Mouse (Mus musculus) kidney, postnatal 10 days (tissue): ENCODE data around the gene Uspl1.

Source experiments
- DNase-seq: peaks from one replicate; pipeline ENCODE4 v3.0.0; 2021; ENCODE audit warnings: mixed read lengths

The Uspl1 gene

DNA sequence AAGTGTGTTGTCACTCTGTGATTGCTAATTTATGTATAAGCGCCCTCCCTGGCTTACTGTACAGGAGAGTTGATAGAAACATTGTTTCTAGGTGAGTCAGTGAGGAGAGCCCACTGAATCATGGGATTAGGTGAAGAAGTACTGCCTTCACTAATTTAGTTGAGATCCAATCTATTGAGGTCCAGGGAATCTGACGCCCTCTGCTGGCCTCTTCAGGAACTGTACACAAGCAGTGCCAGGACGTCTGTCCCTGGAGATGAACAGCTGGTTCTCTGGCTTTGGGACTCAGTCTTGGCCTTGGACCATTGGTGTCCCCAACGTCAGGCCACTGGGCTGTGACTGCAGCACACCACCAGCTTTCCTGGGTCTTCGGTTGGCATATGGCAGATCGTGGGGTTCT, 77.7 kb downstream of the Uspl1 start:
- DNase-seq = peak; percentile 34

- no peak for DNase-seq
Observed at GRCm38 (mm10) chr5:149264405-149264804, 80.3 kb downstream of the Uspl1 start, which contains the start of gene Alox5ap. Gene Alox5ap (plus strand): TSS chr5:149264767.

- DNase-seq = no peak
Observed at GRCm38 (mm10) chr5:149264878-149265279, 80.7 kb downstream of the Uspl1 start.
